Mouse (Mus musculus): ENCODE data around the gene Setdb1. TPM values are rescaled to one million over a fixed set of nuclear protein-coding genes. Genes with fewer than 3 reads are reported as not detected.

The Setdb1 gene
- polyA plus RNA-seq, 1 experiment from 2014 or later, result 20.1 TPM

- 82% methylated on average over 3 of the region's 3 CpGs for WGBS
- ATAC-seq (replicated peaks; ENCODE audit: extremely low read depth, insufficient read depth, low FRiP score), result no peak
- H3K4me1 ChIP-seq (ENCODE audit: control insufficient read depth, insufficient read depth, low read length), result peaks cover 12% of the 10 kb centered on the region
- H3K4me2 ChIP-seq (ENCODE audit: low read depth, low read length), result no peak overlapping the region
- no peak overlapping the region for H3K27ac ChIP-seq (ENCODE audit: low read length)
- H3K4me3 ChIP-seq (ENCODE audit: low read length), result no peak overlapping the region
- peaks cover 14% of the 10 kb centered on the region for H3K36me3 ChIP-seq (ENCODE audit: control insufficient read depth, insufficient read depth)
- no peak overlapping the region for H3K9ac ChIP-seq (ENCODE audit: low read length)
- no peaks in the 10 kb centered on the region for H3K9me3 ChIP-seq (replicated peaks; ENCODE audit: control insufficient read depth, low read length)
- no peaks in the 10 kb centered on the region for H3K27me3 ChIP-seq (ENCODE audit: control insufficient read depth, insufficient read depth, low read length)
Observed at GRCm38 (mm10) chr3:95287541-95287940, 69.5 kb downstream of the Setdb1 start.

GRCm38 (mm10) chr3:95286510-95286909 lies 70.5 kb downstream of the Setdb1 start:
- Histone ChIP-seq H3K4me3 (ENCODE audit: low read length) (no peak overlapping the region), H3K9ac (ENCODE audit: low read length) (no peak overlapping the region), H3K4me2 (ENCODE audit: low read depth, low read length) (no peak overlapping the region), H3K27me3 (ENCODE audit: control insufficient read depth, insufficient read depth, low read length) (no peaks in the 10 kb centered on the region), H3K36me3 (ENCODE audit: control insufficient read depth, insufficient read depth) (peaks cover 14% of the 10 kb centered on the region), H3K4me1 (ENCODE audit: control insufficient read depth, insufficient read depth, low read length) (peaks cover 12% of the 10 kb centered on the region), H3K27ac (ENCODE audit: low read length) (no peak overlapping the region), H3K9me3 (replicated peaks; ENCODE audit: control insufficient read depth, low read length) (no peaks in the 10 kb centered on the region)
- ATAC-seq (replicated peaks; ENCODE audit: extremely low read depth, insufficient read depth, low FRiP score), result no peak
- 71% methylated on average over 7 of the region's 7 CpGs for WGBS

GRCm38 (mm10) chr3:95286011-95286410 lies 71.0 kb downstream of the Setdb1 start:
- Histone ChIP-seq H3K4me3 (ENCODE audit: low read length) (no peak overlapping the region), H3K27ac (ENCODE audit: low read length) (no peak overlapping the region), H3K36me3 (ENCODE audit: control insufficient read depth, insufficient read depth) (peaks cover 14% of the 10 kb centered on the region), H3K4me2 (ENCODE audit: low read depth, low read length) (no peak overlapping the region), H3K9ac (ENCODE audit: low read length) (no peak overlapping the region), H3K9me3 (replicated peaks; ENCODE audit: control insufficient read depth, low read length) (no peaks in the 10 kb centered on the region), H3K27me3 (ENCODE audit: control insufficient read depth, insufficient read depth, low read length) (no peaks in the 10 kb centered on the region), H3K4me1 (ENCODE audit: control insufficient read depth, insufficient read depth, low read length) (peaks cover 12% of the 10 kb centered on the region)
- WGBS, result 68% methylated on average over 5 of the region's 5 CpGs
- no peak for ATAC-seq (replicated peaks; ENCODE audit: extremely low read depth, insufficient read depth, low FRiP score)

- 89% methylated on average over 5 of the region's 5 CpGs for WGBS
- Histone ChIP-seq H3K4me2 (ENCODE audit: low read depth, low read length) (no peak overlapping the region), H3K27me3 (ENCODE audit: control insufficient read depth, insufficient read depth, low read length) (no peaks in the 10 kb centered on the region), H3K9me3 (replicated peaks; ENCODE audit: control insufficient read depth, low read length) (no peaks in the 10 kb centered on the region), H3K4me3 (ENCODE audit: low read length) (no peak overlapping the region), H3K36me3 (ENCODE audit: control insufficient read depth, insufficient read depth) (peaks cover 10% of the 10 kb centered on the region), H3K4me1 (ENCODE audit: control insufficient read depth, insufficient read depth, low read length) (peaks cover 16% of the 10 kb centered on the region), H3K27ac (ENCODE audit: low read length) (no peak overlapping the region), H3K9ac (ENCODE audit: low read length) (no peak overlapping the region)
- ATAC-seq (replicated peaks; ENCODE audit: extremely low read depth, insufficient read depth, low FRiP score), result no peak
Observed at GRCm38 (mm10) chr3:95285390-95285789, 71.6 kb downstream of the Setdb1 start.

- H3K4me3 ChIP-seq (ENCODE audit: low read length), result peak overlapping the region; percentile 82
- H3K9ac ChIP-seq (ENCODE audit: low read length), result peak overlapping the region; percentile 91; the same call in 1 of the 2 replicates
- H3K4me1 ChIP-seq (ENCODE audit: control insufficient read depth, insufficient read depth, low read length), result peaks cover 16% of the 10 kb centered on the region
- no peak overlapping the region for H3K27ac ChIP-seq (ENCODE audit: low read length)
- no peaks in the 10 kb centered on the region for H3K27me3 ChIP-seq (ENCODE audit: control insufficient read depth, insufficient read depth, low read length)
- 89% methylated on average over 12 of the region's 12 CpGs for WGBS
- H3K4me2 ChIP-seq (ENCODE audit: low read depth, low read length), result peak overlapping the region; percentile 96
- ATAC-seq (replicated peaks; ENCODE audit: extremely low read depth, insufficient read depth, low FRiP score), result no peak
- H3K9me3 ChIP-seq (replicated peaks; ENCODE audit: control insufficient read depth, low read length), result no peaks in the 10 kb centered on the region
- H3K36me3 ChIP-seq (ENCODE audit: control insufficient read depth, insufficient read depth), result peaks cover 10% of the 10 kb centered on the region
Observed at GRCm38 (mm10) chr3:95284501-95285281, 72.3 kb downstream of the Setdb1 start.

- peaks cover 16% of the 10 kb centered on the region for H3K4me1 ChIP-seq (ENCODE audit: control insufficient read depth, insufficient read depth, low read length)
- no peak overlapping the region for H3K27ac ChIP-seq (ENCODE audit: low read length)
- H3K36me3 ChIP-seq (ENCODE audit: control insufficient read depth, insufficient read depth), result peaks cover 10% of the 10 kb centered on the region
- H3K9ac ChIP-seq (ENCODE audit: low read length), result peak overlapping the region; percentile 91; the same call in 1 of the 2 replicates
- 21% methylated on average over 1 of the region's 1 CpGs for WGBS
- H3K27me3 ChIP-seq (ENCODE audit: control insufficient read depth, insufficient read depth, low read length), result no peaks in the 10 kb centered on the region
- H3K4me2 ChIP-seq (ENCODE audit: low read depth, low read length), result peak overlapping the region; percentile 96
- no peaks in the 10 kb centered on the region for H3K9me3 ChIP-seq (replicated peaks; ENCODE audit: control insufficient read depth, low read length)
- H3K4me3 ChIP-seq (ENCODE audit: low read length), result peak overlapping the region; percentile 82
- no peak for ATAC-seq (replicated peaks; ENCODE audit: extremely low read depth, insufficient read depth, low FRiP score)
Observed at GRCm38 (mm10) chr3:95284062-95284461, 72.9 kb downstream of the Setdb1 start.

- Histone ChIP-seq H3K36me3 (ENCODE audit: control insufficient read depth, insufficient read depth) (peaks cover 7% of the 10 kb centered on the region), H3K27ac (ENCODE audit: low read length) (peak overlapping the region; percentile 92), H3K27me3 (ENCODE audit: control insufficient read depth, insufficient read depth, low read length) (no peaks in the 10 kb centered on the region), H3K9me3 (replicated peaks; ENCODE audit: control insufficient read depth, low read length) (no peaks in the 10 kb centered on the region), H3K4me3 (ENCODE audit: low read length) (peak overlapping the region; percentile 82), H3K4me2 (ENCODE audit: low read depth, low read length) (peak overlapping the region; percentile 96), H3K4me1 (ENCODE audit: control insufficient read depth, insufficient read depth, low read length) (peaks cover 16% of the 10 kb centered on the region), H3K9ac (ENCODE audit: low read length) (peak overlapping the region; percentile 91)
- no peak for ATAC-seq (replicated peaks; ENCODE audit: extremely low read depth, insufficient read depth, low FRiP score)
- WGBS, result 2% methylated on average over 7 of the region's 7 CpGs
Observed at GRCm38 (mm10) chr3:95283589-95283941, 73.4 kb downstream of the Setdb1 start.

- peak overlapping the region; percentile 92 for H3K27ac ChIP-seq (ENCODE audit: low read length)
- H3K9ac ChIP-seq (ENCODE audit: low read length), result peak overlapping the region; percentile 91
- WGBS, result under 1% methylated on average over 51 of the region's 51 CpGs
- no peaks in the 10 kb centered on the region for H3K27me3 ChIP-seq (ENCODE audit: control insufficient read depth, insufficient read depth, low read length)
- peak; percentile 61 for ATAC-seq (replicated peaks; ENCODE audit: extremely low read depth, insufficient read depth, low FRiP score)
- no peaks in the 10 kb centered on the region for H3K9me3 ChIP-seq (replicated peaks; ENCODE audit: control insufficient read depth, low read length)
- peaks cover 16% of the 10 kb centered on the region for H3K4me1 ChIP-seq (ENCODE audit: control insufficient read depth, insufficient read depth, low read length)
- H3K4me3 ChIP-seq (ENCODE audit: low read length), result peak overlapping the region; percentile 82
- peak overlapping the region; percentile 96 for H3K4me2 ChIP-seq (ENCODE audit: low read depth, low read length)
- H3K36me3 ChIP-seq (ENCODE audit: control insufficient read depth, insufficient read depth), result peaks cover 2% of the 10 kb centered on the region
Observed at GRCm38 (mm10) chr3:95282865-95283588, 74.0 kb downstream of the Setdb1 start.

GRCm38 (mm10) chr3:95282381-95282864 lies 74.6 kb downstream of the Setdb1 start:
- H3K4me3 ChIP-seq (ENCODE audit: low read length), result peak overlapping the region; percentile 82
- H3K27me3 ChIP-seq (ENCODE audit: control insufficient read depth, insufficient read depth, low read length), result no peaks in the 10 kb centered on the region
- no peak for ATAC-seq (replicated peaks; ENCODE audit: extremely low read depth, insufficient read depth, low FRiP score)
- no peaks in the 10 kb centered on the region for H3K9me3 ChIP-seq (replicated peaks; ENCODE audit: control insufficient read depth, low read length)
- H3K4me1 ChIP-seq (ENCODE audit: control insufficient read depth, insufficient read depth, low read length), result peaks cover 19% of the 10 kb centered on the region
- H3K36me3 ChIP-seq (ENCODE audit: control insufficient read depth, insufficient read depth), result no peaks in the 10 kb centered on the region
- H3K27ac ChIP-seq (ENCODE audit: low read length), result peak overlapping the region; percentile 92
- H3K9ac ChIP-seq (ENCODE audit: low read length), result peak overlapping the region; percentile 91
- under 1% methylated on average over 11 of the region's 11 CpGs for WGBS
- peak overlapping the region; percentile 96 for H3K4me2 ChIP-seq (ENCODE audit: low read depth, low read length)
